Mouse (Mus musculus) thymus, adult 2 months (tissue): Measurements from ENCODE around the gene Samd3.

Experiments used
- CTCF ChIP-seq: fragments of 200-500 bp; IDR thresholded peaks from 2 replicates; pipeline ENCODE4 v1.5.1; 2012; ENCODE audit warnings: mild to moderate bottlenecking, control low read depth, low read length, moderate library complexity, borderline replicate concordance; ENCODE audit not compliant: control insufficient read depth, poor library complexity, insufficient read depth; ENCODE audit errors: extremely low read depth
- POLR2A ChIP-seq: fragments of 200-500 bp; IDR thresholded peaks from 2 replicates; pipeline ENCODE4 v1.6.1; 2012; ENCODE audit warnings: mild to moderate bottlenecking, low read length, control low read depth, moderate library complexity; ENCODE audit not compliant: control insufficient read depth, poor library complexity, insufficient read depth; ENCODE audit errors: extremely low read depth

DNA sequence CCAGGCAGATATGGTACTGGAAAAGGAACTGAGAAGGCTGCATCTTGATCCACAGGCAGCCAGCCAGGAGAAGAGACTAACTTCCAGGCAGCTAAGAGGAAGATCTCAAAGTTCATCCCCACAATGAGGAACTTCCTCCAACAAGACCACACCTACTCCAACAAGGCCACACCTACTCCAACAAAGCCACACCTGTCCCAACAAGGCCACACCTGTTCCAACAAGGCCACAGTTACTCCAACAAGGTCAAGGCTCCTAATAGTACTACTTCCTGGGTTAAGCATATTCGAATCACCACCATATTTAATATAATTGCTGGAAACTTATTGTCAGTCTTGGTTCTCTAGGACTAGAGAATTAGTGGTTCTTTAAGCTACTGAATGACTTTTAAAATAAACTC is 34.6 kb upstream of the Samd3 start:
- TF ChIP-seq CTCF (no peak), POLR2A (no peak)
